Mouse (Mus musculus): ENCODE results near the gene Fry.

Fry gene

DNA sequence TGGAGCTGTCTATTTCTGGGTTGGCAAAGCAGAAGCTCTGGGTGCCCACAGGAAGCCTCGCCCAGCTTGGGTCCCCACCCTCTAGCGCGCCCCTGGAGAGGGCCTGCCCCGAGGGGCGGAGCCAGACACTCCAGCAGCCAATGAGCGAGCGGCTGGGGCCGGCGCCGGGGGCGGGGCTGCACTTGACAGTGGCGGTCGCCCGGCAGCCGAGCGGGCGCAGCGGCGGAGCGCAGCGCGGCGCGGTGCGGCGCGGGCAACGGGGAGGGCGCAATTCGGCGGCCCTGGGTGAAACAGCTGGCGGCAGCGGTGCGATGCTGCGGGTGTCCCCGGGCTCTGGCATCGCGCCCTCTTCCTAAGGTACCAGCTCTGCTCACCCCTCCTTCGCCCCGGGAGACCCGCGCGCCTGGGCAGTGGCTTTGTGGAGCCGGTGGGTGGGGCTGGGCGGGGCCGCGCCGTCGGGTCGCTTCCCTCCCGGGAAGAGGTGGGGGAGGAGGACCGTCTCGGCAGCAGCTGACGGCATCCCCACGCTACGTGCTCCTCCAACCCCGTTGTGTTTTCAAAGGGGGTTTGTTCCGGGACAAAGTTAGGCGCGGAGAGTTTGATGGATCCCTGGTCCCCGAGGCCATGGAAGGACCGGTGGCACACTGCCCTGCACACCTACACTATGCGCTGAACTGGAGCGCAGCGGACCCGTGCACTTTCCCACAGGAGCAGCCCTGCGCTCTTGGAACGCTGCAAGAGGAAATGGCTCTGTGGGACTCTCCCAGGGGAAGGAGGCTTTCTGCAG lies at the start of gene Fry:
TSS of gene Fry (plus strand) at position 191 of the 787 bp plus-strand sequence.
- peak; percentile 80 for DNase-seq

DNA sequence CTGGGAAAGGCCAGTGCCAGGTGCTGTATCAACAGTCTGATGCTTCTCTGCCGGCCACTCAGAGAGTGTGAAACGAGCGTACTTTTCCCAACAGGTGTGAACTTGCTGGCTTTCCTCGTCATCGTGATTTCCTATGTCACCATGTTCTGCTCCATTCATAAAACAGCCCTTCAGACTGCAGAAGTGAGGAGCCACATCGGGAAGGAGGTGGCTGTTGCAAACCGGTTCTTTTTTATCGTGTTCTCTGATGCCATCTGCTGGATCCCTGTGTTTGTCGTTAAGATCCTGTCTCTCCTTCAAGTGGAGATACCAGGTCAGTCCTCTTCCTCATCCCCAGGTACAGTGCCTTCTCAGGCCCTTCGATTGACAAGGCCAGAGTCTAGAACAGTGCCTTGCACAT lies 48.4 kb upstream of the Fry start:
- no peak for DNase-seq

DNA sequence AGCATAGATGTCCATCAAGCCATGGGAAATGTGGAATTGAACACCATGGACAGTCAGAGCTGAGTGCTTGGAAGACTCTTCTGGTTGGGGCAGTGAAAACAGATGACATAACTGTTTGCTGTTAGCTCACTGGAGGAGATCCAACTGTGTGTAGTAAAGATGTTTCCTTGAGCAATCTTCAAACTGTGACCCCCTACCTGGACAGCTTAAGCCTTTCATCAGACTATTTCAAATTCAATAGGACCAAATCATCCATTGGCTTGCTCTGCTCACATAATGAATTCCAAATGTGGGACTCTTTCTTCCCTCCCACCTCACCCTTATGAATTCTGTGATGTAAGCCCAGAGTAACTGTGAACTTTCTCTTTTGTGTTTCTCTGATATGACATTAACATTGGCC lies 46.7 kb upstream of the Fry start:
- no peak for DNase-seq

DNA sequence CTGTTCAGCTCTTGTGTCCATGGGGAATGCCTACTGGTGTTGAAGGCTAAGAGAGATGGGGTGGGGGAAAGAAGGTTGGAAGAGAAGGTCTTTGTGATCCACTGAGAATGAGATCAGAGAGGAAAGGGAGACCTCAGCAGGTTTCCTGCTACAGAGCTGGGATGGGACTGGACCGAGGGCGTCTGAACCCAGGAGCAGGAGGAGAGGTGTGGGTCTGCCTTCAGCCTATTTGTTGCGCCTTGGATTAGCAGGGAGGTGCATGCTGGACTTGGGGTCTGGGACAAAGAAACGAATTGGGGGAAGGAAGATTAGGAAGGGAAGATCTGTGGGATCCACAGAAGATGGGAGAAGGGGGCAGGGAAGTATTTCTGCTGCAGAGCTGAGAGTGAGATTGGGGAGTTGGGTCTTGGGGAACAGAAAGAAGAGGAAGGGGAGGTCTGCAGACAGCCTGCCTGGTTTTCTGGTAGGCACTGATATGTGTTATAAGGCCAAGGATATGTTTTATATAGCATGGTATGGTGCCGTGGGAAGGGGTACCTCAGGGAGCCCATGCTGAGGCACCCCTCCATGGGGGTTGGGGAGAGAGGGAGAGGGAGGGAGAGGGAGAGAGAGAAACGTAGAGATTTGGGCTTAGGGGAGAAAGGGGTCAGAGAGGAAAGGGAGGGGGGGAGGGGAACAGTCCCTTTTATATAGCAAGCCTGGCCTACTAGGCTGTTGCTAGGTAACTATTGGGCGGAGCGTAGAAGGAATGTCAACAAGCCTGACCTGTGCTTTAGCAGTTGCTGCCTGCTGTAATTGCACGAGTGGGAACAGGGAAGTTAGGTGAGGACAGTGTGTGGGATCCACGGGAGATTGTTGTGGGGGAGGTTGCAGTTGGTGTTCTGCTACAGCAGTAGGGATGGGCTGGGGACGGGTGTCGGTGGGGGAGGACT lies 38.3 kb upstream of the Fry start:
- DNase-seq: no peak

DNA sequence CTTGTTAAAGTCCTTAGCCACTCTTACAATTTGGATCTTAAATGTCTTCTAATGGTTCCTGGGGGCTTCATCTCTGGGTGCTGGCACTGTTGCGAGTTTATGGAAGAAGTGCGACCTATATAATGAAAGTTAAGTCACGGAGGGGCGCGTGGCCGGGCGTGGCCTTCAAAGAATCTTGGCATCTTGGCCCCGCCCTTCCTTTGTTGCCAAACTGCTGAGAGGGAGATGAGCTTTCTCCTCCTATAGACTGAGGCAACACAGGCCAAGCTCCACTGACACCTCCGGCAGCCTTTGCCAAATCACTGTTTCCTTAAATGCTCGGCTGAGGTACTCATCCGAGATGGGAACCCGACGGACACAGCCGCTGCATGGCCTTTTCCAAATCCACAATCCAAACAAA lies 35.7 kb upstream of the Fry start:
- no peak for DNase-seq

DNA sequence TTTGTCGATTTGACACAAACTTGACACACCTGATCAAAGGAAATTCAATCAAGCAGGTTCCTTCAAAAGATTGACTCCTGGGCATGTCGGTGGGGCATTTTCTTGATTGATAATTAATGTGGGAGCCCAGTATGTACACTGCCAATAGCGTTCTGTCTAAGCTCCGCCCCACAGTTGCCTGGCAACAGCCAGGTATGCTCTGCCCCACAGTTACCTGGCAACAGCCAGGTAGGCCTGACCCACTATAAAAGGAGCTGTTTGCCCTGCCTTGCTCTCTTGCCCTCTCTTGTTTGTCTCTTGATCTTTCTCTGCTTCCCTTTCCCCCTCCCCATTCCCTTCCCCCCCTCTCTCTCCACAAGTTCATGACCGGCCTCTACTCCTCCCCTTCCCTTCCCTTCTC lies 35.3 kb upstream of the Fry start:
- peak; percentile 12 for DNase-seq

DNA sequence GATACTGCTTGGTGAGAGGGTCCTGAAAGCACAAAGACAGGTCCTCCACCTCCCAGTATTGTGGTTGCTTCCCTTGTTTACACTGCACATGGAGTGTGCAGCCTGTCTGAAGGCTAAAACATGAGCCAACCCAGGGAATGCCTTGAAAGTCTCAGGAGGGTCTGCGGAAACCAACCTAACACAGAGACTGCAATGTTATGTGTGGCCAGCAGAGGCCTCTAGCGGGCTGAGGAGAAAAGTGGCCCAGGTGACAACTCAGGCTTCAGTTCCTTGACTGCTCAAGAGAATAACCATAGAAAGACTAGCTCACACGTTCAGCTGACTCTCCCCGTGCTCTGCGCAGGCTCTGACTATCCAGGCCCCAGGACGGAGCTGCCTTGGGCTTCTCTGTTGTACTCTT lies 20.8 kb upstream of the Fry start:
- peak; percentile 9 for DNase-seq

DNA sequence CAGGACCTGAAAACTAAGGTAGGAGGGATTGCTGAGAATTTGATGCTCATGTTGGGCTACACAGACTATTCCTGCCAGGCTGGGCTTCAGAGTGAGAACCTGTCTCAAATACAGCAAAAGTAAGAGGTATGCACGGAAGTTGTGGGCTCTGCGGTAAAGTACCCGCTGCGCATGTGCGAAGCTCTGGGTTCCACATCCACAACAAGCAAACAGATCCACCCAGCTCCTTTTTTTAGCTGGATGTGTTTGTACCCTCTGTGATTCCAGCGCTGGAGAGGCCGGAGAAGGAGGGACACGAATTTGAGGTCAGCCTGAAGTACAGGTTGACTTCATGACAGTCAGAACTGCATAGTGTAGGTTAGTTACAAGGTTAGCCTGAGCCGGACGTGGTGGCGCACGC lies 19.7 kb upstream of the Fry start:
- DNase-seq: no peak

DNA sequence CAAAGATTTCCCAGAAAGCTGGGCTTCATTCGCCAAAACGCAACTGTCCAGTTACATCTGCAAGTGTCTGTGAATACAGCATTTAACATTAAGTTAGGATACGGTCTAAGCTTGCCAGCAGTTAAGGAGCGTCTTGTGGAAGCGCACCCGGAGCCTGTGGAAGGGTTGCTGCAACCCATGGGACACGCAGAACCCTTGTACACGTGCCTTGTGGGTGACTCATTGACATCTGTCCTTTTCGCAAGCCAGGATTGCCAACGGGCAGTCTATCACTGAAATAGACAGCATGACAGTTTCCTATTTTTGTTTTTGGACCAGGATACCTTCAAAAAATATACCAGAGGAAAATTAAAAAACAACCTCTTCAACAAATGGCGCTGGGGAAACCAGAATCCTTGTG lies 16.7 kb upstream of the Fry start:
- DNase-seq: no peak

DNA sequence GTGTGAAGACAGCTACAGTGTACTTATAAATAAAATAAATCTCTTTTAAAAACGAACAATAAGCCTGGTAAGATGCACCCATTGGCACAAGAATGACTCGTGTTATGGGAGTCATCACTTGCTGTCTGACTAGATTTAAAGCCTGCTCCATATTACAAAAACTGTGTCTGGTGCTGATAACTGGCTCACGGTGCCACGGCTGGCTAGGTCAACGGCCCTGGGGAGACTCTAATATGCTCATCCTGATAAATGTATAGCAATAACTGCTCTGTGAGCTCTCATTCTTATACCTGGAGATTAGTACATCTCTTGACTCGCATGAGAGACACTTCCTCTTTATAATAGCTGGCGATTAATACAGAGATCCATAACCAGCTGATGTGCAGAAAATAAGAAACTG lies 12.1 kb upstream of the Fry start:
- no peak for DNase-seq

DNA sequence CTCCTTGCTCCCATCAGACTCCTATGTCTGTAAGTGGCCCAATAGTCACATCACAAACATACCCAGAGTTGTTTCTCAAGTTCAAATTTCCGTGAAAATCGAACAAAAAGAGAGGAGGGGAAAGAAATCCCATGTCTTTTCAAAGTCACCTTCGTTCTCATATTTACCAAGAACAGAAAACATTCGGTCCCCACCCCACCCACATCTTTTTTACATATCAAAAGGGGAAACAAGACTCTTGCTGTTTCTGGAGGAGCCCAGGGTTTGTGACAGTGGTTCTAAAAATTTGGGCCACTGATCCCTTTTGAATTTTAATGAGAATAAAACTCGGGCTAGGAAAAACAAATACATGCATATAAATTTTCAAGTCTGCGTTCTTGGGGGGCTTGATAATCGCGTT lies 7.2 kb upstream of the Fry start:
- no peak for DNase-seq

DNA sequence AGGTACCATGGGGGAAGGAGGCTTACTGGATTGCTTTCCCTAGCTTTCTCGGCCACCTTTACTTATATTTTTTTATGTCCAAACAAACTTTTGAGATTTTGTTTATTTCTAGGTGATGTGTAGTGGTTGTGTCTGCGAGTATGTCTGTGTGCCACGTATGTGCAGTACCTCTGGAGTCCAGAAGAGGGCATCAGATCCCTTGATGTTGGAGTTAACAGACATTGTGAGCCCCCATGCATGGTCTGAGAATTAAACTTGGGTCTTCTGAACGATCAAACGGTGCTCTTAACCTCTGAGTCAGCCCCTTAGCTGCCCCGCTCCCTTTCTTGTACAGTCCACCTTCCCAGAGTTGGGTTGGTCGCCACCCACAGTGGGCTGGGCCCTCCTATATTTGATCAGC lies 4.4 kb upstream of the Fry start:
- DNase-seq: no peak

DNA sequence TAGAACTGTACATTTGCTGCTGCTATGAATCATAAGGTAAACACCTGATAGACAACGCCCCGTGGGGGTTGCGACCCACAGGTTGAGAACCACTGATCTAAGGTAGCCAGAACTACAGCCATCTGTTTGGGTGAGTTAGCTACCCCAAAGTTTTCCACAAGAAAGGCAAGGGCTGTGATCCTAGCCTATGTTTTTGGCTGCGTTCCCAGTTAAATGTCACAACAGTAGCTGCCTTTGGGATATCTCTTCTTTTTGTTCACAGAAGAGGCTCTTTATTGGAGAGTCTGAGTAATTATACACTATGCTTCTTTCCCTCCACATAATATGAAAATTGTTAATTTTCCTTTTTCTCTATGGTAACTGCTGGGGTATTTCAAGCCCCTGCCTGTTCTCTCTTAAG lies 3.7 kb upstream of the Fry start:
- no peak for DNase-seq

DNA sequence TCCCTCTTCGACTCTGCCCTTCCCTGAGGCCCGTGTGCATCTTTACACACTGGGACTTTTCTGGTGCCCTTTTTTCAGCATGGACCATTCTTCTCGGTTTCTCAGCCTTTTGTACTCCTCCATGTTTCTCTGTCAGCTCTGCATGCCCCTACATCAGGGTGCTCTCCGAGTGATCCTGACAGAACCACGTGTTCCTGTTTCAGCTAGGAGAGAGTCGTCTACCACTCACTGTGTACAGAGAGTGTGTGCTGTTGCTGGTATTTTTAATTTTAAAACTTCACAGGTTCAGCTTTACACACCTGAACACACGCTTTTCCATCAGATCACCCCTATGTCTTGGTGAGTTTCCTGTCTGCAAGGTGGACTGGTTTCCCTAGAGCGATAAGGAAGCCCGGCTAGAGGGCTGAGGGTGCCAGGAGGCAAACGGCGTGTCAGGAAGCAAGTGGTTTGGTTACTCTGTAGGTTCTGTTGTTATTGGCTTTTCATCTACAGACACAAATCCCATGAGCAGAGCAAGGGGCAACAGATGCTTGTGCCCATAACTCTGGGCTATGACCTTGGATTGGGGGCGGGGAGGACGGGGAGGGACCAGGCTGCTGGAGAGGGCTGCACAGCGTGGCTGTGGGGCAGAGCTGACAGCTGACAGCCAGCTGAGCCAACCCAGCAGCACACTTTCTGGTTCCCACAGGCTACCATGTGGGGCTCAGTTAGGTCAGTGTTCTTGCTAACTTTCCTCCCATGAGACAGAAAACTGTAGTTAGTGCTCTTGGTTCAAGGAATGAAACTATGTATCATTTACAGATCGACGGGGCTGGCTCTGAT lies 3.0 kb upstream of the Fry start:
- no peak for DNase-seq

DNA sequence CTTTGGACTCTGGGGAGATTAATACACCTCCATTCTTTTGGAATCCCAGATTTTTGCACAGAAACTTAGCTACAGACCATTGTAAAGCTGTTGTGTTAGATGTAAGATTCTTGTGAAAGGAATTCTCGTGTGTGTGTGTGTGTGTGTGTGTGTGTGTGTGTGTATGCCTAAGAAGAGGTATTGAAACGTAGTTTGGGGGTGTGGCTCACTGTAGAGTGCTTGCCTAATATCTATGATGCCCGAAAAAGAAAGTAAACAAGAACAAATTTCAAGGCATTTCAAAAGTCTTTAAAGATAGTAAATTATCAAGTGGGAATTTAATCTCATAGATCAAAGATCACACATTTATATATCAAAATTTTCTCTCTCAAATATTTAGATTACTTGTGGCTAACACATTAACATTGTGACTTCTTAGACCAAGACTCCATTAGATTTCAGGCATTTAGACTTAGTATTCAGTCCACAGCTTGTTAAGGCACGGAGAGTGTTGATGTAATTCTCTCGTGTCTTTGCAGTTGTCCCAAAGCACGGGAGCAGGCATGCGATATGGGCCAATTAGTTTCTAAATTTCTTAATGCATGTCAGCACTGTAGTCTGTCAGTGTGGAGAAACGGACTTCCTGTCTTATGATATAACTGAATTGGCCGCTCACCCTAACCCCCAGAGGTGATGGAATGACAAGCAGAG lies 2.1 kb upstream of the Fry start:
- DNase-seq: no peak

DNA sequence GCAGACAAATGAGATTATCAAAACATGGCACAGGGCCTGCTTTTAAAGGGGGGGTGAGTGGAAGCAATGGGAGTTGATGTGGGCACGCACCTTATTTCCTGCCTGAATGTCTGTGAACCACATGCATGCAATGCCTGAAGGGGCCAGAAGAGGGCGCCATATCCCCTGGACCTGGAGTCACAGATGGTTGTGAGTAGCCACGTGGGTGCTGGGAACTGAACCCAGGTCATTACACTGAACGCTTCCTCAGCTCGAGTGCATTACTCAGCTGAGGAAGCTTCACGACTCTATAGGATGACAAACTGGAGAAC lies 1.6 kb upstream of the Fry start:
- no peak for DNase-seq

DNA sequence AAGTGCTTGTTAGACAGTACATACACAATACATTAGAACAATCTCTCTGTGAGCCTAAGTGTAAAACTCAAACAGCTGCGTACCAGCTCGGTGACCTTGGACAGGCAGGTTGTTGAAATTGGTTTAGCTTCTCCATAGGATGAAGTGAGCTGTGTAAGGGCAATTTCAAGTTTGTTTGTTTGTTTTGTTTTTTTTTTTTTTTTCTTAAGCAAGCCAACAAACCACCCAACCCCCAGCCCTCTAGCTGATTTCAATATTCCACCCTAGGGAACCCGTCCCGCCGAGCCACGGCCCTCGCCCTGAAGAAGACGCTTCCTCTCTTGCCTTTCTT lies 356 bp upstream of the Fry start:
- no peak for DNase-seq

DNA sequence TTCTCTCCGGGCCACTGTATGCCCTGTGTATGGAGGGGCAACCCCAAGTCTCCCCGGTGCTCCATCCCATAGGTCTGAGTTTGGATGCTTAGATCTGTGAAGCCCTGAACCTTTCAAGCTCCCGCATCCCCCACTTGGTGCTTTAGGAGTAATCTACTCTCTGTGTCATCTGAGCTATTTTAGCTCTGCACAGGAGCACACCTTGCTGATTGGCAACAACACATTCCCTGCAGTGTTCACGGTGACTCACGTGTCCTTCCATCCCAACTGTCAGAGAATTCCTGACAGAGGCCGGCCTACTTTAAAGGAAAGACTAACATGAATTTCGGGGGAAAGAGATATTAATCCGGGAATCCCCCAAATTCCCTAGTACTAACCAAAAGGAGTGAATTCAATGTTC lies 2.2 kb downstream of the Fry start:
- DNase-seq: no peak

DNA sequence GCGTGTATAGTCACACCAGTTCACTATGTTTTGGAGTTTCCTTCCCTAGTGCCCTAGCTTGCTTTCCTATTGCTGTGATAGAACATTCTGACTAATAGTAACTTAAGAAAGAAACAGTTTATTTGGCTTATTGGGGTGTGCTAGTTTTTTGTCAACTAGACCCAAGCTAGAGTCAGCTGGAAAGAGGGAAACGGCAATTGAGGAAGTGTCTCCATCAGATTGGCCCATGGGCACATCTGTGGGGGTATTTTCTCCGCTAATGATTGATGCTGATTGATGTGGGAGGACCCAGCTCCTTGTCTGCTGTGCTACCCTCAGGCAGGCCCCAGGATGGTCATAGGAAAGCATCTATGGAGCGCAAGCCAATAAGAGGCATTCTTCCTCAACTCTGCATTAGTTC lies 3.6 kb downstream of the Fry start:
- DNase-seq: no peak

DNA sequence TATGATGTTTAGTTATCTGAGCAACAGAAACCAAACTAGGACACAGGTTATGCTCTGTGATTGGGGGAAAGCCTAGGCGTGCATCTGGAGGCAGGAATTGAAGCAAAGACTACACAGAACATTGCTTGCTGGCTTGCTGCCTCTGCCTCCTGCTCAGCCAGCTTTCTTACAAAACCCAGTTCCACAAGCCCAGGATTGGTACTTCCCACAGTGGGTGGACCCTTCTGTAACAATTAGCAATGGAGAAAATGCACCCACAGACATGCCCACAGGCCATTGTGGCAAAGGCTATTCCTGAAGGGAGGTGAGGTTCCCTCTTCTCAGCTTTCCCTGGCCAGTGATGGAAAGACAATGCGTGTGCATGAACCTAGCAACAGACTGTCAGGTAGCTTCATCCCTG lies 4.1 kb downstream of the Fry start:
- no peak for DNase-seq

DNA sequence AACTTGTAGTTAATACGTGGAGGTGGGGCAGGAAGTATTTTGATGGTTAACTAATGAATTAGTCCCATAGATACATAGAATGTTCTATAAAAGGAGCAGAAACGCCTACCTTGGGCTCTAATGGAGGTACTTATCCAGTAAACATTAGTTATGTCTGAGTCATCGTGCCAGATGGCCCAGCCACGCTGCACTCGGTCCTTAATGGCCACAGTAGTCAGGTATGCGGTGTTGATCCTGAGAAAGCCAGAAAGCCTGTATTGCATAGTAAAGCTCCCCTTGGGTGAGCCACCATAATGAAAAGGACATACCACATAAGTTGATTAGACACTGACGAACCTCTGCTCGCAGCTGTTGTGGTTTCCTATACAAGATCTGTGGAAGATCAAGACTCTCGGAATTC lies 7.5 kb downstream of the Fry start:
- no peak for DNase-seq

DNA sequence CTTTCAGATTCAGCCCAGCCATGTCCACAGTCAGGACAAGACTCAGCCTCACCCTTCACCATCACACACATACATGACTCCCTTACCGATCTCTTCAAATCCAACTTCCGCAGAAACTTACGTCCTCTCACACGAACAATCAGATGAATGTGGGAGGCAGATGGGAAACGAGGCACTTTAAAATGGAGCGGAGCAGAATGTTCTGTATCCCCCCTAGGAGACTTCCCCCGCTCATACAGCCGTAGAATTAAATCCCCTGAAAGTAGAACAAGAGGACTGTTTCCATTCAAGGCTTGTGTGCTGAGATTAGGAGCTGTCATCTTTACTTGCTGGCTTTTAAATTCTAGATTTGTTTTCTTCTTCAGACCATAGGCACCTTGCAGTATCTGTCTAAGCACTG lies 10.0 kb downstream of the Fry start:
- no peak for DNase-seq

DNA sequence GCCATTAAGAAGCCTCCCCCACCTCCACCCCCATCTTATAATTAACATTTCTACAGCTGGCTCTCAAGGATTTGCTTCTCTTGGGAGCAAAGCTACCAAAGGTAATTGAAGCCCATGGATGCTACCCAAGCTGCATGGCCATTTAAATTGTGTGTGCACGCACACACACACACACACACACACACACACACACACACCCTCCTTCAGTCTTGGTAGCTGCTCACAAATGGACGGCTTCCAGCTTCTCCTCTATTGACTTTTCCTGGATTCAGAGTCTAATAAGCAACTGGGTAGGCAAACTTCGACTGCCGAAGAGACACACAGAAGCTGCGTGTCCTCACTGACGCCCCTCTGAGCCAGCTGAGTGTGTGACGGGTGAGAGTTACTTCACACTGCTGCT lies 11.7 kb downstream of the Fry start:
- DNase-seq: no peak
